In genomic region chr1:127453397-127453796, GRCm38 (mm10) we compare ENCODE assay signal across 17 mouse cellular contexts.
DNase-seq lines count a peak whose midpoint lies in the region; TF ChIP-seq lines count a peak whose summit lies in the region.
"Had no signal": no experiment of that assay in that cellular context is flagged by ENCODE, and none has a peak within 500 bp of the region (broad histone marks: within the 10 kb centered on the region; RNA-seq: fewer than 3 reads in every experiment).

No protein-coding gene starts in this region.

- no peaks in the 10 kb centered on the region for H3K27me3 ChIP-seq in myocyte (ENCODE audit: control insufficient read depth, insufficient read depth, insufficient read length)
- H3K27me3 ChIP-seq: CH12.LX, Patski had no signal

- no peak for TF ChIP-seq POLR2A in myocyte (IDR thresholded peaks at IDR 0.05; ENCODE audit: insufficient read length, low read depth)

- no peak overlapping the region for H3K4me2 ChIP-seq in myocyte (ENCODE audit: low read depth)

- DNase-seq in heart, adult 11 months, result peak; percentile 73
- DNase-seq in heart, postnatal 25 days (ENCODE audit: low spot score), result no peak
- DNase-seq in urinary bladder, postnatal 36 days (ENCODE audit: low spot score in 2 of 2), result no peak
- DNase-seq: adrenal gland, adult 2 months; adrenal gland, adult 8-10 months; adrenal gland, postnatal 10 days; adrenal gland, postnatal 14 days; adrenal gland, postnatal 25 days; adrenal gland, postnatal 36 days; B cell, adult 2 months; cerebellum, adult 11 months; cerebellum, adult 11-12 months; cerebellum, adult 18-20 months had no signal

- H3K4me3 ChIP-seq in myocyte, result no peak overlapping the region

- peaks cover 3% of the 10 kb centered on the region for H3K36me3 ChIP-seq in myocyte (ENCODE audit: control insufficient read depth, insufficient read depth)
- H3K36me3 ChIP-seq: G1E had no signal

- no peak overlapping the region for H3ac ChIP-seq in myocyte (ENCODE audit: control insufficient read depth, insufficient read length)

- intact Hi-C loops in heart, postnatal 25 days (cut with DNase I), result no loop called here

- H3K79me2 ChIP-seq in myocyte (ENCODE audit: control insufficient read depth, insufficient read depth), result no peaks in the 10 kb centered on the region

TF ChIP-seq in myocyte, 11 proteins besides CTCF, POLR2A, EP300 and RAD21:
- no peak for TF ChIP-seq POLR2AphosphoS2 (IDR thresholded peaks at IDR 0.05; ENCODE audit: insufficient read length, low read depth)
- TF ChIP-seq MYOD1 (IDR thresholded peaks at IDR 0.05; ENCODE audit: control insufficient read depth in 1 of 3, insufficient read length in 2 of 3, low read depth in 2 of 3), result peak in 2 of 3 experiments; percentile 29 to 56
- TF ChIP-seq MYOG (IDR thresholded peaks at IDR 0.05; ENCODE audit: control insufficient read depth in 1 of 3, insufficient read depth in 1 of 3, insufficient read length in 2 of 3, low read depth in 2 of 3), result peak in 1 of 3 experiments; percentile 23
